Comparison of ENCODE assay signal across 28 mouse cellular contexts in genomic region chr3:153566100-153566499, GRCm38 (mm10).
DNase-seq lines count a peak whose midpoint lies in the region.
"Had no signal": no experiment of that assay in that cellular context is flagged by ENCODE, and none has a peak within 500 bp of the region (broad histone marks: within the 10 kb centered on the region; RNA-seq: fewer than 3 reads in every experiment).

No protein-coding gene starts in this region.

- H3K27me3 ChIP-seq in megakaryocyte, embryonic 14.5 days (replicated peaks), result no peaks in the 10 kb centered on the region
- H3K27me3 ChIP-seq: embryonic facial prominence, embryonic 15.5 days; forebrain, embryonic 12.5 days; heart, embryonic 13.5 days; intestine, embryonic 15.5 days; lung, embryonic 15.5 days; midbrain, embryonic 15.5 days; neural tube, embryonic 12.5 days had no signal

- H3K4me3 ChIP-seq in megakaryocyte, embryonic 14.5 days (replicated peaks), result peak overlapping the region; percentile 69
- H3K4me3 ChIP-seq: embryonic facial prominence, embryonic 10.5 days; embryonic facial prominence, embryonic 15.5 days; forebrain, embryonic 12.5 days; heart, embryonic 13.5 days; intestine, embryonic 15.5 days; lung, embryonic 15.5 days; midbrain, embryonic 10.5 days; midbrain, embryonic 15.5 days; myocyte; neural tube, embryonic 12.5 days had no signal

- H3K36me3 ChIP-seq in megakaryocyte, embryonic 14.5 days (replicated peaks; ENCODE audit: low read length), result no peaks in the 10 kb centered on the region
- H3K36me3 ChIP-seq: embryonic facial prominence, embryonic 10.5 days; embryonic facial prominence, embryonic 15.5 days; forebrain, embryonic 12.5 days; heart, embryonic 13.5 days; intestine, embryonic 15.5 days; lung, embryonic 15.5 days; midbrain, embryonic 10.5 days; midbrain, embryonic 15.5 days; neural tube, embryonic 12.5 days had no signal

- DNase-seq in heart, adult 11 months, result peak; percentile 52
- DNase-seq in heart, adult 9 months (ENCODE audit: low spot score in 2 of 2), result no peak
- peak; percentile 90 for DNase-seq in MEL-GATA-1-ER (ENCODE audit: extremely low read depth, low read depth)
- DNase-seq in thymus, adult 18-20 months, result no peak
- DNase-seq in left cerebral cortex, adult 11 months (ENCODE audit: low spot score), result no peak
- no peak for DNase-seq in testis, postnatal 10 days (ENCODE audit: low spot score)
- DNase-seq: adrenal gland, adult 8-10 months; cerebellum, adult 2 months; cerebellum, postnatal 14 days; forebrain, postnatal 0 days; gastrocnemius, postnatal 10 days; heart, postnatal 10 days; kidney, adult 2 months; kidney, postnatal 36 days; layer of hippocampus, postnatal 36 days; liver; thymus, postnatal 14 days had no signal

- H3K4me1 ChIP-seq in megakaryocyte, embryonic 14.5 days, result peaks cover 28% of the 10 kb centered on the region
- H3K4me1 ChIP-seq: embryonic facial prominence, embryonic 10.5 days; intestine, embryonic 15.5 days; lung, embryonic 15.5 days had no signal

- H3K9me3 ChIP-seq in megakaryocyte, embryonic 14.5 days, result no peaks in the 10 kb centered on the region
- H3K9me3 ChIP-seq: embryonic facial prominence, embryonic 10.5 days; embryonic facial prominence, embryonic 15.5 days; forebrain, embryonic 12.5 days; heart, embryonic 13.5 days; intestine, embryonic 15.5 days; lung, embryonic 15.5 days; midbrain, embryonic 10.5 days; midbrain, embryonic 15.5 days; neural tube, embryonic 12.5 days had no signal

Comparison
In these comparisons a context has a peak if more than half of its experiments do, and no peak if none do; other contexts are left out.
1. DNase-seq: peak in heart, adult 11 months (single experiment) and MEL-GATA-1-ER (single experiment); none in heart, adult 9 months (0 of 2), thymus, adult 18-20 months (0 of 2), left cerebral cortex, adult 11 months (single experiment) and testis, postnatal 10 days (single experiment).